Mouse (Mus musculus) CD4-positive helper T cell, adult 2 months (primary cell): ENCODE results near the gene Gm14139.
"Not testable (repeated sequence)": the region's sequence is repeated elsewhere in the genome, so short reads cannot be mapped to it uniquely, and the experiment has no call there.

Source experiments
- DNase-seq: peaks from one replicate; pipeline ENCODE4 v3.0.0-alpha.2; 2012; ENCODE audit warnings: low read depth, missing footprints, low spot score

Gene Gm14139

DNA sequence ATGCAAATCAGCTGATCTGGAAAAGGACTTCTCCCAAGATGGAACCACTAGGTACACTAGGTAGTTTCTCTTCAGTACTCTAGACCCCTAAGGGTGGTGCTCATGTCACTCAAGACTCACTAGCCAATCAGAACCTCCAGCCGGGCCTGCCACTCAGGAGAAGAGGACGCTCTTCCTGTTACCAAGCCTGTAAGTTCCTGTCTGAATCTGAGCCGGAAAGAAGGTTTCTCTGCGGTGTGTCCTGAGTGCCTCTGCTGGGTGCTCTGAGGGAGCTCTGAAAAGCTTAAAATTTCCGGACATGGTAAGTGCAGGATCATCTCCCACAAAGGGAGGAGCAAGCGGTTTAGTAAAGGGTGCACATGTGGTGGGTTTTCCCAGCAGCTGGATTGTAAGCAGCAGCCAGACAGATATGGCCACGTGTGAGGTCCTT is at the start of gene Gm14139:
TSS of gene Gm14139 (plus strand) at position 186 of the 430 bp plus-strand sequence.
- DNase-seq = not testable (repeated sequence)

DNA sequence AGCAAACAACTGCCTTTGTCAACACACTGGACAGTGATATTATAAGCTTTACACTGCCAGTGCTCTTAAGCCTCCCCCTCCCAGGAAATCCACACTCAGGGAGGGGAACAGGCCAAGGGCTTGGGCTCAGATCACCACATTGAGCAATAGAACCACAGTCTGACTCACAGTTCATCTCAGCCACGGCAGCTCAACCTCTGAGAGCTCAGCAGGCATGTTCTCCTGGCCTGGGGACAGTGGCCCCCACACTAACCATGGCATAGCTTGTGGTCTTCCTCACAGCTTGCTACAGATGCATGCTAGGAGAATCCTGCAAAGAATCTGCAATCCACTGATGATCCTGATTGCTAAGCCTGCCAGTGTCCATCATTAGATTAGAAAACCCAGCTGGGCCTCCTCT is 49.6 kb upstream of the Gm14139 start:
- not testable (repeated sequence) for DNase-seq

DNA sequence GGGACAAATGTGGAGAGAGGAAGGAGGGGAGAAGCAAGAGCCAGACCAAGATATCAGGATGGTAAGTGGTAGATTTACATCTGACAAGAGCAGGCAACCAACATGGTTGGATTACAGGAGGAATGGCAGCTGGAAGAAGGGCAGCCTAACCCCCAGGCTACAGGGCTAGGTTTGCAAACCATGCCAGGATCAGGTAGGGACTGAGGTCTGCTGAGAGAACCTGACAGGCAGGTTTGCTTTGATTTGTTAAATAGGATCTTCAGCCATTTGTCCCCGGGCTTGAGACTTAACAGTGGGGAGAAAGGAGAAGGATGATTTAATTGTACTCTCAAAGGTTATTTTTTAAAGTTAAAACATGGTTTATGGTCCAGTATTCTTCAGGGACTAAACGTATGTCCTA is 48.8 kb upstream of the Gm14139 start:
- no peak for DNase-seq

DNA sequence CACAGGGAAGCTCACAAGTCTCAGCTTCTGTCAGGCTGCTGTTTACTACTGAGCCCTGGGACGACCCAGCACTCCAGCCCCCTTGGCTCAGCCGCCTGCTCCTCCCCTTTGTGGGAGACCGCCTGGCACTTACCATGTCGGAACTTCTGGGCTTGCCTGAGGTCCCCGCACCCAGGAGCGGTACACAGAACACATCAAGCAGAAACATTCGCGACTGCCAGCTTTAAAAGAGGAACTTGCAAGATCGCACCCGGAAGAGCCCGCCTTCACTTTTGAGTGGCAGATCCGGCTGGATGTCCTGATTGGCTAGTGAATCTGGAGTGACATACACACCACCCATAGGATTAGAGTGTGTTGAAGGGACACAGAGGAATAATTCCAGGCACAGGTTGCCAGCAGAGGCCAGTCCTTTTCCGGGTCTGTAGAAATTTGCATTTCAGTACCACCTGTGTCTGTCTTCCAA is 45.1 kb upstream of the Gm14139 start, which contains the start of gene Zfp120:
TSS of gene Zfp120 (minus strand) at position 274 of the 463 bp plus-strand sequence.
- DNase-seq = peak; percentile 90

DNA sequence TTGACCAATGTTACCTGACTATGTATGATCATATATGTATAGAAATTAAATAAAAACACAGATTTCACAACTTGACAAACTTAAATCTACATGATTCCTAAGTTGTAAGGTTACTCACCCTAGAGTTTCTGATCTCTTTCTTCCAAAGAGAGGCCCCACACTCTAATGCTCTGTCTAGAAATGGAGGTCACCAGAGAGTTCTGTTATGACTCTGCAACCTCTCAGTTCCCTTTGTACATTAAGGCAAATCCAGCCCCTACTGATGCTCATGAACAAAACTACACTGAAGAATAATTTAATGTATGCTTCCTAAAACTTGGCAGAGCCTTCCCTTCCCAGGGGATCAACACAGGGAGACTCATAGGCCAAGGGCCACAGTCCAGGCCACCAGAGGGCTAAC is 14.9 kb upstream of the Gm14139 start:
- DNase-seq = no peak

DNA sequence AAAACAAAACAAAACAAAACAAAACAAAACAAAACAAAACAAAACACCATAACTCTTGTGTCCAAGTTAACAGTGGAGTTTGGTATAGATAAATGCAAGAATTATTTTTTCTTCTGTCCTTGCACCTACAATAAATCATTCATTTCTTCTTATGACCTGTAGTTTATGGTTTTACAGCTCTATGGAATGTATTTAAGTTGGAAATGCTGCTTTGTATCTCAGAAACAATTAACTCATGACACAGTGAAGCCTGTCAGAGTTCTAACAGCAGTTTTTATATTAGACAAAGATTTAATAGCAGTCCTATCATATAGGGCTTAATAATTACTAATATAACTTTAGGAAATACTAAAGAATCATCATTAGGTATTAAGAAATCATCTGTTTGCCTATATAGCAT is 7.7 kb upstream of the Gm14139 start:
- DNase-seq = no peak

DNA sequence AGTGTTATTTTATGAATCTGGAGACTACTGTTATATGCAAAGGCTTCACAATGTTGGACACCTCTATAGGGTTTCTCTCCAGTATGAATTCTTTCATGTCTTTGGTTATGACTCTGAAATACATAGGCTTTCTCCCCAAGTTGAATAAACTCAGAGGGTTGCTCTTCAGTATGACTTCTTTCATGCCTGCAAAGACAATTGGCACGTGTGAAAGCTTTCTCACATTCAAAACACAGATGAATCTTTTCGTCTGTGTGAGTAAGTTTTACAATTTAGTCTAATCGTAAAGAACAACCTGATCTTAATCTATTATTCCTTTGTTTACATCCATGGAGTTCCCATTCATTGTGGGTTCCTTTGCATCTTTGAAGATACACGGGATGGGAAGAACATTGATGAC is 2.0 kb upstream of the Gm14139 start, which contains the start of gene Gm10770:
TSS of gene Gm10770 (minus strand) at position 101 of the 400 bp plus-strand sequence.
- not testable (repeated sequence) for DNase-seq

DNA sequence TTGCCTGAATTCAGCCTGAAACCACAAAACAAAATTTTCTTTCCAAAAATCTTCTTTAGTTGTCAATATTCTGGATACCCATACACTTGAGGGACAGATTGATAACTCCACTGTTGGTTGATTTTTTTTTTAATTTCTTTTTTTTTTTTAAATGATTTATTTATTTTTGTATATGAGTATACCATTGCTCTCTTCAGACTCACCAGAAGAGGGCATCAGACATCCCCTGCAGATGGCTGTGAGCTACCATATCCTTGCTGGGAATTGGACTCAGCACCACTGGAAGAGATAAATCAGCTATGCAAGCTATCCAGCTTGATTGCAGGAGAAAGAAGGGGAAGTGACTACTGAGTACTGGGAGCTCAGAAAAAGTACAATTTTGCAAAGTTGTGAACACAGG is 509 bp upstream of the Gm14139 start:
- not testable (repeated sequence) for DNase-seq

DNA sequence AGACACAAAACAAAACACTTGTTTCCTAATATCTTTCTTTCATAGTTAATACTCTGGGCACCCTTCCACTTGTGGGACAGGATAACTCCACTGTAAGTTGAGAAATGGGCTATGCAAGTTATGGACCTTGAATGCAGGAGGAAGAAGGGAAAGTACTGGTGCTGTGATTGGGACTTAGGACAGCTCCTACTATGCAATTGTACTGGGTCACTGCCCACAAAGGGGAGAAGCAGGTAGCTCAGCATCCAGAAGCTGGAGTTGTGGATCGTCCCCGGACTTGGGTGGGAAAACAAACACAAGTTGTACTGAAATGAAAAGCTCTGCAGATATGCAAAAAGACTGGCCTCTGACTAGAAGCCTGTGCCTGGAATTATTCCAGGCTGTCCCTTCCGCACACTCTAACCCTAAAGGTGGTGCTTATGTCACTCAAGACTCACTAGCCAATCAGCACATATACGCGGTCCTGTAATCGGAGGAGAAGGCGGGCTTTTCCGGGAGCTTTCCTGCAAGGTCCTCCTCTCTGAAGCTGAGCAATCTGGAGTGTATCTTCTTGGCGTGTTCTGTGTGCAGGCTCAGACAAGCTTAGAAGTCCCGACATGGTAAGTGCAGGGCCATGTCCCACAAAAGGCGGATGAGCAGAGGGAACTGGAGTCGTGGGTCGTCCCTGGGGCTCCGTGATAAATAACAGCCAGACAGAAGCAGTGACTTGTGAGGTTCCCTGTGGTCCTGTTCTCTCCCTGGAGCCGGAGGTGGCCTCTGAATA is 36.2 kb downstream of the Gm14139 start, which contains the start of gene Zfp937:
TSS of gene Zfp937 (plus strand) at position 474 of the 763 bp plus-strand sequence.
- DNase-seq = peak; percentile 17

DNA sequence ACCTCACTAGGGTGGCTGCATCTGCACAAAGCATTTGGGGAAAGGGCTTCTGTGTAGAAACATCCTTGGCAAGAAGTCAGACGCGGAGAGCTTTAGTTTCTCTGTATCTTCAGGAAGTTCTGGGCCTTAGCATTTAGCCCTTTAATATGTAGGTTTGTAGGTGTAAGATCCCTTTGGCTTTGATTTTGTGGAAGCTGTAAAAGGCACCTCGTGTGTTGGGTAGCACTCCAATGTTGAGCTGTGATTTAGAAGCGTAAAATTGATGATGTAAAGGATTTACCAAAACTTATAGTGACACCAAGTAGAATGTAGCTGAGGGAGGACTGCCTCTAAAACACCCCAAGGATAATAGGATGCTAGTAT is 36.8 kb downstream of the Gm14139 start:
- not testable (repeated sequence) for DNase-seq

DNA sequence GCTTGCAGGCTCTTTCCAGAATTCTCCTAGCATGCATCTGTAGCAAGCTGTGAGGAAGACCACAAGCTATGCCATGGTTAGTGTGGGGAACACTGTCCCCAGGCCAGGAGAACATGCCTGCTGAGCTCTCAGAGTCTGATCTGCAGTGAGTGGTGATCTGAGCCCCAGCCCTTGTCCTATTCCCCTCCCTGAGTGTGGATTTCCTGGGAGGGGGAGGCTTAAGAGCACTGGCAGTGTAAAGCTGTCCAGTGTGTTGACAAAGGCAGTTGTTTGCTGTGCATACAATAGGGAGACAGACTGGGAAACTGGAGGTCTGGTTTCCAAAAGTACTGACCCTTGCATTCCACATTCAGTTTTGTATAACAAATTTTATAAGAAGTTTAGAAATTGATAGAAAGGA is 41.7 kb downstream of the Gm14139 start:
- DNase-seq = not testable (repeated sequence)
